Mouse (Mus musculus) thymus, postnatal 10 days (tissue): ENCODE data around the gene Adgrf5.
"Not testable (repeated sequence)": the region's sequence is repeated elsewhere in the genome, so short reads cannot be mapped to it uniquely, and the experiment has no call there.

ENCODE experiments used
- DNase-seq, 2 experiments: peaks; one replicate each; pipeline ENCODE4 v3.0.0; 2021; ENCODE audit warnings: low spot score in 2 of 2

Adgrf5 gene

GRCm38 (mm10) chr17:43359826-43360619, at the start of gene Adgrf5:
Adgrf5 (plus strand) TSS chr17:43360451.
- DNase-seq = no peak

- no peak for DNase-seq
These were observed 34.1 kb upstream of the Adgrf5 start for GRCm38 (mm10) chr17:43325986-43326671.

- DNase-seq = peak in 1 of 2 experiments; percentile 25
These were observed 33.2 kb upstream of the Adgrf5 start for GRCm38 (mm10) chr17:43326726-43327700.

GRCm38 (mm10) chr17:43327810-43328209, 32.4 kb upstream of the Adgrf5 start:
- no peak for DNase-seq

- DNase-seq = no peak
These were observed 31.0 kb upstream of the Adgrf5 start for GRCm38 (mm10) chr17:43329216-43329615.

GRCm38 (mm10) chr17:43329761-43330183, 30.5 kb upstream of the Adgrf5 start:
- DNase-seq = no peak

- no peak for DNase-seq
These were observed 27.6 kb upstream of the Adgrf5 start for GRCm38 (mm10) chr17:43332686-43333085.

GRCm38 (mm10) chr17:43334074-43334473, 26.2 kb upstream of the Adgrf5 start:
- no peak for DNase-seq

- DNase-seq = no peak
These were observed 22.6 kb upstream of the Adgrf5 start for GRCm38 (mm10) chr17:43337643-43338042.

GRCm38 (mm10) chr17:43338279-43338678, 22.0 kb upstream of the Adgrf5 start:
- DNase-seq = no peak

- DNase-seq = not testable (repeated sequence)
These were observed 13.8 kb upstream of the Adgrf5 start for GRCm38 (mm10) chr17:43346499-43346898.

GRCm38 (mm10) chr17:43357902-43358539, 2.2 kb upstream of the Adgrf5 start:
- DNase-seq = no peak

GRCm38 (mm10) chr17:43361021-43361420, 770 bp downstream of the Adgrf5 start:
- no peak for DNase-seq

- no peak for DNase-seq
These were observed 2.1 kb downstream of the Adgrf5 start for GRCm38 (mm10) chr17:43362362-43362761.

GRCm38 (mm10) chr17:43362881-43363280, 2.6 kb downstream of the Adgrf5 start:
- no peak for DNase-seq

GRCm38 (mm10) chr17:43363921-43364320, 3.7 kb downstream of the Adgrf5 start:
- DNase-seq = no peak

GRCm38 (mm10) chr17:43365297-43365696, 5.0 kb downstream of the Adgrf5 start:
- DNase-seq = no peak

GRCm38 (mm10) chr17:43366486-43366885, 6.2 kb downstream of the Adgrf5 start:
- no peak for DNase-seq

- no peak for DNase-seq
These were observed 7.9 kb downstream of the Adgrf5 start for GRCm38 (mm10) chr17:43368171-43368576.

- DNase-seq = no peak
These were observed 12.4 kb downstream of the Adgrf5 start for GRCm38 (mm10) chr17:43372604-43373003.

GRCm38 (mm10) chr17:43374020-43374419, 13.8 kb downstream of the Adgrf5 start:
- DNase-seq = no peak
